Mouse (Mus musculus) subcutaneous adipose tissue, adult 2 months (tissue): ENCODE measurements around the gene Taar8a. TPM values are rescaled to one million over a fixed set of nuclear protein-coding genes. Genes with fewer than 3 reads are reported as not detected.

Experiments
- polyA plus RNA-seq: library from polyadenylated mRNA; depleted of rRNA; stranded (reverse); fragments of >200 nt; gene quantifications from 2 replicates; pipeline ENCODE4 v1.2.3, GENCODE M21; 2012; ENCODE audit warnings: low replicate concordance; rRNA removed

Gene Taar8a
- polyA plus RNA-seq = not detected in 2 replicates

DNA sequence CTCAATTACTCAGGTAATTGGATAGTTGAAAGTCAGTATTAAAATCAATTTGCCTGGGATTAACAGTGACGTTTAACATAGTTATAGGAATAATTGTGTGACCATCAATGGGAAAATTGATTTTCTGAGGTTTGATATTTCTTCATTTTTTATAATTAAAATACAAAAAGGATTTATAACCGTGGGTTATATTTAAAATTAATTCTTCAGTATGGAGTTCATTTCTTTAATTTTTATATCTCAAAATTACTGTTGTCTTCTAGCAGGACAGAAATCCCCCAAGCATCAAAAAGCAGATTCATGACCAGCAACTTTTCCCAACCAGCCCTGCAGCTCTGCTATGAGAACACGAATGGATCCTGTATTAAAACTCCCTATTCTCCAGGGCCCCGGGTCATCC is at the start of gene Taar8a:
Gene Taar8a (plus strand): TSS at position 301 of the 400 bp plus-strand sequence.

DNA sequence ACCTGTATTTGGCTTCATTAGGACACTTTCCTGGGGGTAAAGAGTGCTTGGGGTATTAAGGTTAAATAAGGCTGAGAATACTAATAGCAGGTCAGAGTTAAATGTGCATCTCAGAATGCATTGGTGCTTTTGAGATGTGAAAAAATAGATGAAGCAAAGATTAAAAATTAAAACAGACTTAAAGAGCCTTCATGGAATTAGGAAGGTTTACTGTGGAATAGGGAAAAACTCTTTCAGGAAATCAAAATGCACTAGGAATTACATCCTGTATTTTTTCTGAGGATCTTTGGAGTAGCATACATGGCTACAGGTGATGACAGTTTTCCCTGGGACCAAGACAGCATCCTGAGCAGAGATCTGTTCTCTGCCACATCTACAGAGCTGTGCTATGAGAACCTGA is 49.4 kb upstream of the Taar8a start, which contains the start of gene Taar7d:
Gene Taar7d (plus strand): TSS at position 301 of the 400 bp plus-strand sequence.

DNA sequence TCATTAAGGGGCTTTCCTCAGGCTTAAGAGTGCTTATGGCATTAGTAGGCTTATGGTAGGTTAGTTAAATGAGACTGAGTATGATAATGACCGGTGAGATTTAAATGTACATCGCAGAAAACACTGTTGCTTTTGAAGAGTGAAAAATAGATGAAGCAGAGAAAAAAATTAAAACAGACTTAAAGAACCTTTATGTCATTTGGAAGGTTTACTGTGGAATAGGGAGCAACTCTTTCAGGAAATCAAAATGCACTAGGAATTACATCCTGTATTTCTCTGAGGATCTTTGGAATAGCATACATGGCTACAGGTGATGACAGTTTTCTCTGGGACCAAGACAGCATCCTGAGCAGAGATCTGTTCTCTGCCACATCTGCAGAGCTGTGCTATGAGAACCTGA is 39.0 kb upstream of the Taar8a start, which contains the start of gene Taar7e:
Gene Taar7e (plus strand): TSS at position 301 of the 400 bp plus-strand sequence.

DNA sequence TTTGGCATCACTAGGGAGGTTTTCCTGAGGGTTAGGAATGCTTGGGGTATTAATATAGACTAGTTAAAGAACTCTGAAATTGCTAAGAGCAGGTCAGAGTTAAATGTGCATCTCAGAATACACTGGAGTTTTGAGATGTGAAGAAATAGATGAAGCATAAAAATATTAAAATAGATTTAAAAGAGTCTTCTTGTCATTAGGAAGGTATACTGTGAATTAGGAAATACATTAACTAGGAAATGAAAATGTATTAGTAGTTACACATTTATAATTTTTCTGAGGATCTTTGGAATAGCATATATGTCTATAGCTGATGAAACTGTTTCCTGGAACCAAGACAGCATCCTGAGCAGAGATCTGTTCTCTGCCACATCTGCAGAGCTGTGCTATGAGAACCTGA is 27.1 kb upstream of the Taar8a start, which contains the start of gene Taar7f:
Gene Taar7f (plus strand): TSS at position 301 of the 400 bp plus-strand sequence.

DNA sequence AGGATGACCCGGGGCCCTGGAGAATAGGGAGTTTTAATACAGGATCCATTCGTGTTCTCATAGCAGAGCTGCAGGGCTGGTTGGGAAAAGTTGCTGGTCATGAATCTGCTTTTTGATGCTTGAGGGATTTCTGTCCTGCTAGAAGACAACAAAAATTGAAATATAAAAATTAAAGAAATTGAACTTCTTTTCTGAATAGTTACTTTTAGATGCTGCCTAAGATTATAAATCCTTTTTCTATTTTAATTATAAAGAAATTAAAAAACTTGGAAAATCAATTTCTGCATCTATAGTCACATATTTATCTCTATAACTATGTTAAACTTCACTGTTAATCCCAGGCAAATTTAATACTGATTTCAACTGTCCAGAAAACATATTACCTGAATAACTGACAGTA is 15.9 kb downstream of the Taar8a start, which contains the start of gene Taar8b:
Gene Taar8b (minus strand): TSS at position 101 of the 400 bp plus-strand sequence.

DNA sequence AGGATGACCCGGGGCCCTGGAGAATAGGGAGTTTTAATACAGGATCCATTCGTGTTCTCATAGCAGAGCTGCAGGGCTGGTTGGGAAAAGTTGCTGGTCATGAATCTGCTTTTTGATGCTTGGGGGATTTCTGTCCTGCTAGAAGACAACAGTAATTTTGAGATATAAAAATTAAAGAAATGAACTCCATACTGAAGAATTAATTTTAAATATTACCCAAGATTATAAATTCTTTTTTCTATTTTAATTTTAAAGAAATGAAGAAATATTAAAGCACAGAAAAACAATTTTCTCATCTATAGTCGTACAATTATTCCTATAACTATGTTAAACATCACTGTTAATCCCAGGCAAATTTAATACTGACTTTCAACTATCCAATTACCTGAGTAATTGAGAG is 25.5 kb downstream of the Taar8a start, which contains the start of gene Taar8c:
Gene Taar8c (minus strand): TSS at position 101 of the 400 bp plus-strand sequence.

DNA sequence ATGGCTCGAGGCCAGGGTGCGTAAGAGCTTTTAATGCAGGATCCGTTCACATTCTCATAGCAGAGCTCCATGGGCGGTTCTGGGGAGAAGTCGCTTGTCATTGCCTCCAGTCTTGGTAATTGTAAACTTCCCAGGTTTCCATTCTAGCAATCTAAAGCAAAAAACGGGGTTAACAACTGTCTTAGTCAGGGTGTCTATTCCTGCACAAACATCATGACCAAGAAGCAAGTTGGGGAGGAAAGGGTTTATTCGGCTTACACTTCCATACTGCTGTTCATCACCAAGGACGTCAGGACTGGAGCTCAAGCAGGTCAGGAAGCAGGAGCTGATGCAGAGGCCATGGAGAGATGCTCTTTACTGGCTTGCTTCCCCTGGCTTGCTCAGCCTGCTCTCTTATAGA is 33.1 kb downstream of the Taar8a start, which contains the start of gene Taar9:
Gene Taar9 (minus strand): TSS at position 101 of the 400 bp plus-strand sequence.

Other genes with a start within 250 kb of the Taar8a start
- gene Vnn3, start 225.0 kb upstream of the Taar8a start, polyA plus RNA-seq = 11.5 and 34.9 TPM in 2 replicates
- 3.1 TPM in 2 replicates for gene Vnn1, start 181.8 kb upstream of the Taar8a start, polyA plus RNA-seq
- not detected in 2 replicates for gene Taar1, start 156.1 kb upstream of the Taar8a start, polyA plus RNA-seq
- 0.11 TPM in 1 of 2 replicates, not detected in the other for gene Taar2, start 137.9 kb upstream of the Taar8a start, polyA plus RNA-seq
- gene Taar3, start 126.9 kb upstream of the Taar8a start, polyA plus RNA-seq = not detected in 2 replicates
- 0.14 TPM in 1 of 2 replicates, not detected in the other for gene Taar4, start 116.0 kb upstream of the Taar8a start, polyA plus RNA-seq
- not detected in 2 replicates for gene Taar5, start 105.8 kb upstream of the Taar8a start, polyA plus RNA-seq
- gene Taar6, start 90.9 kb upstream of the Taar8a start, polyA plus RNA-seq = not detected in 2 replicates
- gene Taar7a, start 83.0 kb upstream of the Taar8a start, polyA plus RNA-seq = not detected in 2 replicates
- not detected in 2 replicates for gene Taar7b, start 76.6 kb upstream of the Taar8a start, polyA plus RNA-seq
- not detected in 2 replicates for gene Taar7d, start 49.3 kb upstream of the Taar8a start, polyA plus RNA-seq
- not detected in 2 replicates for gene Taar7e, start 38.9 kb upstream of the Taar8a start, polyA plus RNA-seq
- gene Taar7f, start 27.0 kb upstream of the Taar8a start, polyA plus RNA-seq = not detected in 2 replicates
- gene Taar8b, start 15.8 kb downstream of the Taar8a start, polyA plus RNA-seq = not detected in 2 replicates
- gene Taar8c, start 25.4 kb downstream of the Taar8a start, polyA plus RNA-seq = not detected in 2 replicates
- not detected in 2 replicates for gene Taar9, start 33.0 kb downstream of the Taar8a start, polyA plus RNA-seq
- gene Stx7, start 72.8 kb downstream of the Taar8a start, polyA plus RNA-seq = 63.4 and 63.9 TPM in 2 replicates
- 0.85 and 7.1 TPM in 2 replicates for gene Moxd1, start 147.0 kb downstream of the Taar8a start, polyA plus RNA-seq